Mouse (Mus musculus) heart, embryonic 13.5 days (tissue): Measurements from ENCODE around the gene Elmsan1. TPM values are rescaled to one million over a fixed set of nuclear protein-coding genes. Genes with fewer than 3 reads are reported as not detected.
A peak's percentile ranks its signal among the peaks of the same experiment; 100 is the strongest.

Experiments used
- ATAC-seq: fragments of 200-750 bp; cut with Nextera tagmentation; 2 replicates; pipeline ENCODE4 v1.8.0; 2017; ENCODE audit warnings: moderate TSS enrichment; ENCODE audit not compliant: insufficient number of reproducible peaks, low FRiP score, low TSS enrichment; ENCODE audit errors: extremely low read depth
- H3K27ac ChIP-seq: fragments of 300-500 bp; sonication (generic); replicated peaks from 2 replicates; pipeline ENCODE4 v1.5.1; 2015; ENCODE audit warnings: moderate library complexity, mild to moderate bottlenecking, inconsistent platforms
- H3K27me3 ChIP-seq: fragments of 300-500 bp; sonication (generic); replicated peaks from 2 replicates; pipeline ENCODE4 v1.6.1; 2015; ENCODE audit warnings: mild to moderate bottlenecking, inconsistent platforms
- H3K36me3 ChIP-seq: fragments of 300-500 bp; sonication (generic); 2 replicates; pipeline ENCODE4 v1.6.1; 2015; ENCODE audit warnings: mild to moderate bottlenecking, inconsistent platforms
- H3K4me1 ChIP-seq: fragments of 300-500 bp; sonication (generic); 2 replicates; pipeline ENCODE4 v1.6.1; 2015; ENCODE audit warnings: inconsistent platforms
- H3K4me2 ChIP-seq: fragments of 300-500 bp; sonication (generic); 2 replicates; pipeline ENCODE4 v1.6.1; 2015; ENCODE audit warnings: inconsistent platforms, mild to moderate bottlenecking, moderate library complexity
- H3K4me3 ChIP-seq: fragments of 300-500 bp; sonication (generic); 2 replicates; pipeline ENCODE4 v1.5.1; 2015; ENCODE audit warnings: moderate library complexity, mild to moderate bottlenecking, inconsistent platforms
- H3K9ac ChIP-seq: fragments of 300-500 bp; sonication (generic); 2 replicates; pipeline ENCODE4 v1.6.1; 2015; ENCODE audit warnings: inconsistent platforms, mild to moderate bottlenecking, moderate library complexity
- H3K9me3 ChIP-seq: fragments of 300-500 bp; sonication (generic); 2 replicates; pipeline ENCODE4 v1.6.1; 2016; ENCODE audit warnings: inconsistent platforms
- WGBS: fragments of 180-500 bp; shearing (Covaris S2); methylation state at CpG from one replicate; pipeline ENCODE4 v1.1.7; 2015; ENCODE audit warnings: mixed read lengths; 5-methylcytosine and 5-hydroxymethylcytosine counted together
- polyA plus RNA-seq: library from polyadenylated mRNA; unstranded; fragments of >200 nt; fragmentation: Nextera tagmentation; extraction: Ambion mirVana; gene quantifications from 2 replicates; pipeline ENCODE4 v1.2.1, GENCODE M21; 2015

Gene Elmsan1
- polyA plus RNA-seq, 1 experiment from 2014 or later: 6.8 TPM

DNA sequence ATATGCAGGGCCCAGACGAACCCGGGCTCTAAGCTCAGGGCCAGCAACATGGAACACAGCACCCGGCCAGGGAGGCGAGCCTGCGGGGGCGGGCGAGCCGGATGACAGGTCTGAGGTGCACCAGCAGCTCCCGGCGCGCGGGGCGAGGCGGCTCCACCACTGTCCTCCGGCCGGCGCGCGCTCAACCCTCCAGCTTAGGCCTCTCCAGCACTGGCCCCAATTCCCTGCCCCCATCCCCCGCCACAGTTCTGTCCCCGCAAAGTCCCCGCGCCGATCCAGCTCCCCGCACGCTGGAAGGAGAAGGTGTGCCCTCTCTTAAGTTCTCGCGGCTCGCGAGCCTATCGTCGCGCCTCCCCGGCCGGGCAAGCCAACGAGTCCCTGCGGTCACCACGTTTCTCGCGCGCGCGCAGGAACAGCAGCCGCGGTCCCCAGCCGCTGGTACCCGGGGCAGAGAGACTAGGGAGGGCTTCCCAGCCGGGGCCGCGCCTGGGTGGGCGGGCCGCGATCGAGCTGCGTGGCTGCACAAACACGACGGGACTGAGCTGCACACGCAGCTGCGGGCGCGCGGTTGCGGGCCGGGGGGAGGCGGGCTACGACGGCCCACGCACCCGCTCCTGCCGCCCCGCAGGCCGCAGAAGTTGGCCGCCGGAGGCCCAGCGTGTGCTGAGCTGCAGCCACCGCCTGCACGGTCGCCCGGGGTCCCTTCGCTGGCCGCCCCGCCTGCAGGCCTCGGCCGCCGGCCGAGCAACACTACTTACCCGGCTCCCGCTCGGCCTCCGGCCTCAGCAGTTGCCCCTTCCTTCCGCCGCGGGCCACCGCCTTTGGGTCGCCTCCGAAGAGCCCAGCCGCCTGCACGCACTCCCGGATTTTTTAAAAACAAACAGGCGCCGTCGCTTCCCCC is 25.7 kb downstream of the Elmsan1 start:
- Histone ChIP-seq H3K27me3 (no peaks in the 10 kb centered on the region), H3K27ac (peak overlapping the region; percentile 99), H3K9me3 (no peaks in the 10 kb centered on the region), H3K9ac (peak overlapping the region; percentile 96), H3K4me2 (peak overlapping the region; percentile 98), H3K4me1 (peaks cover 84% of the 10 kb centered on the region), H3K36me3 (no peaks in the 10 kb centered on the region), H3K4me3 (peak overlapping the region; percentile 83)
- WGBS: under 1% methylated on average over 83 of the region's 102 CpGs
- no peak for ATAC-seq

DNA sequence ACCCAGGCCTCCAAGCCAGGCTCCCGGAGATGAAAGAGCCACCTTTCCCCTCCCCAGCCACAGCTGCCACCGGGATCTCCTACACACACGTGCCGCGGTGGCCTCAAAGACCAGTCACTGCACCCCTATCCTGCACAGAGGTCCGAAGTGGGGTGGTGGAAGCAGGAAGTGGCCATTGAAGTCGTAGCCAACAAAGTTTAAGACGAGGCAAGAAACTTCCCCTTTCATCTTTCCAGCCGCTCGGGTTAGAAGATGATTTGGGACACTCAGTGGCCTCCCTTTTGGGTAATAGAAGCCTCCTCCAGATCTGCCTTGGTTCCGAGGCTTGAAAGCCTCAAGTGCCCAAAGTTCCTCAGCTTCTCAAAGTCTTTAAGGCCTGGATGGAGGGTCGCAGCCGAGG is 26.4 kb downstream of the Elmsan1 start:
- Histone ChIP-seq H3K4me2 (peak overlapping the region; percentile 98), H3K9me3 (no peaks in the 10 kb centered on the region), H3K9ac (peak overlapping the region; percentile 96), H3K4me1 (peaks cover 84% of the 10 kb centered on the region), H3K4me3 (peak overlapping the region; percentile 83), H3K36me3 (no peaks in the 10 kb centered on the region), H3K27me3 (no peaks in the 10 kb centered on the region), H3K27ac (peak overlapping the region; percentile 99)
- WGBS: 6% methylated on average over 13 of the region's 13 CpGs
- no peak for ATAC-seq

DNA sequence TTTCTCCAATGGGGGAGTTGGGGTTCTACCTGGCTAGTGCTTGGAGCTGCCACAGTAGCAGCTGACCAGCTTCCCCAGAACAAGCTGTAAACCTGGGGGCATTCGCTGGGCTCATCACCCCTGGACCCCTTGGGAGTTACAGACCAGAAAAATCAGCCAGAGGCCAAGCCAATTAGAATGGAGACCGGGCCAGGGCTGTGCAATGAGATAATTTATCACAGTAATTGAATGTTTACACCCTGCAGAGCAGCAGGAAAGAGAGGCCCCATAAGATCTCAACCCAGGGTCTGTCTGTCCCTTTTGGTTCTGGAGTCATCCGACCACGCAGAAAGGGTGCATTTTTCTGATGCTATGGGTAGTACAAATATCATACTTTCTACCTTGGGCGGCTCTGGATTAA is 26.9 kb downstream of the Elmsan1 start:
- peak overlapping the region; percentile 83 for H3K4me3 ChIP-seq
- no peaks in the 10 kb centered on the region for H3K9me3 ChIP-seq
- H3K9ac ChIP-seq: peak overlapping the region; percentile 96
- H3K27ac ChIP-seq: 0 out of 2 replicates have a peak overlapping the region, but pooled peaks have one; percentile 99
- peaks cover 84% of the 10 kb centered on the region for H3K4me1 ChIP-seq
- peak overlapping the region; percentile 98 for H3K4me2 ChIP-seq
- ATAC-seq: no peak
- no peaks in the 10 kb centered on the region for H3K27me3 ChIP-seq
- H3K36me3 ChIP-seq: no peaks in the 10 kb centered on the region
- 31% methylated on average over 5 of the region's 5 CpGs for WGBS

DNA sequence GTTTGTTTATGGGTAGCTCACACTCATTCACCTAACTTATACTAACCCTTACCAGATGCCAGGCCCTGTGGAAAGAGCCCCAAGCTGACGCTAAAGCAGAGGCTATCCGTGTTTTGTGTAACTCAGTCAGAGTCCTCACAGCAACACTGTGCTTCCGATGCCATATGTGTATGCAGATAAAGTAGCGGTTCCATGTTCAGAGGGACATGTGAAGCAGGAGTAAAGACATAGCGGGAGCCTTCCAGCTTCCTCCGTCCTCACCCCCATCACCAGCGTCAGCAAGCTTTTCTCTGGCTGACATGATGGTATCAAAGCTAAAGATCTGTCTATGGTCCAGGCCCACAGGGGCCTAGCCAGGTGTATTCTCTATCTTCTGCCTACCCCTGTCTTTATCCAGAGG is 27.5 kb downstream of the Elmsan1 start:
- ATAC-seq: no peak
- 68% methylated on average over 7 of the region's 7 CpGs for WGBS
- peaks cover 84% of the 10 kb centered on the region for H3K4me1 ChIP-seq
- peak overlapping the region; percentile 22 for H3K4me3 ChIP-seq
- peaks cover 6% of the 10 kb centered on the region; the same call in 1 of the 2 replicates for H3K36me3 ChIP-seq
- H3K27ac ChIP-seq: no peak overlapping the region
- peak overlapping the region; percentile 98 for H3K4me2 ChIP-seq
- H3K9me3 ChIP-seq: no peaks in the 10 kb centered on the region
- H3K9ac ChIP-seq: peak overlapping the region; percentile 96; the same call in 1 of the 2 replicates
- H3K27me3 ChIP-seq: no peaks in the 10 kb centered on the region

DNA sequence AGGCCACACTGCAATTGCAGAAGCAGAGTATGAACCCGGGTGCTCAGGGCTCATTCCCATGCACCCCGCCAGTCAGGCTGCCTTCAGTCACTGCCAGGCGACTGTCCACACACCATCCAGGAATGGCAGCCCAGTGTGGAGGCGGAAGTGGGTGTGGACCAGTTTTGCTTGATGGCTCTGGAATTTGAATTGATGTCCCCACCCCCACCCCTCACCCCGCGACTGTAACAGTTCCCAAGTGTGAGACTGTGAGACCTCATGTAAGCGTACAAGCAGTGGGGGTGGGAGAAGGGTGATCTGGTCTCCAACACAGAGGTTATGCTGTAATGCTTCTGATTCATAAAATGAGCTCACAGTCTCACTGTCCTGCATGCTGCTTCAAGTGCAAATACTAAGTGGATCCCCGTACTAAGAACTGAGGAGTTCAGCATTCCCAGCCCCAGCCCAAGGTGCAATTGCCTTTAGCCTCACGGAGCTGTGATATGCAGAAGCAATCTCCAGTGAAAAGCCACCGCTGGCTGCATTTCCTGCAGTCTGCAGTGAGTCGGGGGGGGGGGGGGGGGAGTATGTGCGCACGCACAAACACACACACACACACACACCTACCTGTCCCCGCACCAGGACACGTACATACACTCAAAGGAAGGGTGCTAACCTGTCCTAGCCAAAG is 28.4 kb downstream of the Elmsan1 start:
- H3K9me3 ChIP-seq: no peaks in the 10 kb centered on the region
- no peak overlapping the region for H3K27ac ChIP-seq
- ATAC-seq: no peak
- peaks cover 9% of the 10 kb centered on the region; the same call in 1 of the 2 replicates for H3K36me3 ChIP-seq
- WGBS: 29% methylated on average over 15 of the region's 15 CpGs
- H3K4me2 ChIP-seq: peak overlapping the region; percentile 98
- H3K4me1 ChIP-seq: peaks cover 84% of the 10 kb centered on the region
- no peak overlapping the region for H3K4me3 ChIP-seq
- no peaks in the 10 kb centered on the region for H3K27me3 ChIP-seq
- peak overlapping the region; percentile 96 for H3K9ac ChIP-seq

DNA sequence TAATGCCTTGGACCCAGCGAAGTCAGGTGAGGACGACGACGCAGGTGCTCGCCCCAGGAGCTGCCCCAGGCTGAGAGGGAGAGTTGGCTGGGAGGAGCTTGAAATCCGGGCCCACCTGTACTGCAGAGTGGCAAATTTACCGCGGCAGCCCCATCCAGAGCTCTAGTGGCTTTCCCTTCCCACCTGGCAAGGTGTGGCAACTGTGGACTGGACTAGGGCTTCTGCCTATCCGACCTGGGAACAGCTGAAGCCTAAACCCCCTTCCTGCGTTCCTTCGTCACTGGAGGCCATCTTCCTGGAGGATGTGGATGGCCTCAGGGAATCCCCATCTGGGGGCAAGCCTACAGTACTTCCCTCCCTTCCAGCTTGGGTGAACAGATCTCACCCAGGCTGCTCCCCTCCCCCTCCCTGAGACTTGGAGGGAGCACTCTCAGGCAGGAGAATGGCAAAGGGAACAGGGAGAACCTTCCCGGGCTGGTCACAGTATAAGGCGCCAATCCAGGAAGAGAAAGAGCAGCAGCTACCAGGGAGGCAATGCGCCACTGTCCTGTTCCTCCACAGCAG is 29.7 kb downstream of the Elmsan1 start:
- Histone ChIP-seq H3K4me3 (no peak overlapping the region), H3K27ac (peak overlapping the region; percentile 83), H3K9me3 (no peaks in the 10 kb centered on the region), H3K9ac (peak overlapping the region; percentile 55), H3K4me1 (peaks cover 83% of the 10 kb centered on the region), H3K27me3 (no peaks in the 10 kb centered on the region), H3K4me2 (peak overlapping the region; percentile 28; the same call in 1 of the 2 replicates), H3K36me3 (peaks cover 9% of the 10 kb centered on the region; the same call in 1 of the 2 replicates)
- ATAC-seq: no peak
- 69% methylated on average over 14 of the region's 14 CpGs for WGBS

GRCm38 (mm10) chr12:84187752-84188601 is 30.7 kb downstream of the Elmsan1 start:
- Histone ChIP-seq H3K27me3 (no peaks in the 10 kb centered on the region), H3K4me2 (peak overlapping the region; percentile 28), H3K4me1 (peaks cover 83% of the 10 kb centered on the region), H3K36me3 (peaks cover 9% of the 10 kb centered on the region; the same call in 1 of the 2 replicates), H3K4me3 (no peak overlapping the region), H3K27ac (peak overlapping the region; percentile 83), H3K9ac (peak overlapping the region; percentile 62), H3K9me3 (no peaks in the 10 kb centered on the region)
- 55% methylated on average over 14 of the region's 15 CpGs for WGBS
- no peak; the same call in 1 of the 2 replicates for ATAC-seq

GRCm38 (mm10) chr12:84186950-84187349 is 31.7 kb downstream of the Elmsan1 start:
- Histone ChIP-seq H3K4me3 (no peak overlapping the region), H3K27me3 (no peaks in the 10 kb centered on the region), H3K4me1 (peaks cover 78% of the 10 kb centered on the region), H3K27ac (peak overlapping the region; percentile 83), H3K36me3 (peaks cover 9% of the 10 kb centered on the region; the same call in 1 of the 2 replicates), H3K9ac (peak overlapping the region; percentile 62; the same call in 1 of the 2 replicates), H3K9me3 (no peaks in the 10 kb centered on the region), H3K4me2 (peak overlapping the region; percentile 9; the same call in 1 of the 2 replicates)
- WGBS: 39% methylated on average over 5 of the region's 5 CpGs
- ATAC-seq: no peak

GRCm38 (mm10) chr12:84186536-84186935 is 32.1 kb downstream of the Elmsan1 start:
- ATAC-seq: no peak
- no peaks in the 10 kb centered on the region for H3K27me3 ChIP-seq
- H3K4me3 ChIP-seq: no peak overlapping the region
- H3K27ac ChIP-seq: peak overlapping the region; percentile 83
- no peak overlapping the region for H3K4me2 ChIP-seq
- peaks cover 9% of the 10 kb centered on the region; the same call in 1 of the 2 replicates for H3K36me3 ChIP-seq
- no peak overlapping the region for H3K9ac ChIP-seq
- WGBS: 84% methylated on average over 3 of the region's 3 CpGs
- no peaks in the 10 kb centered on the region for H3K9me3 ChIP-seq
- H3K4me1 ChIP-seq: peaks cover 78% of the 10 kb centered on the region

- H3K36me3 ChIP-seq: peaks cover 9% of the 10 kb centered on the region; the same call in 1 of the 2 replicates
- peak overlapping the region; percentile 83; the same call in 1 of the 2 replicates for H3K27ac ChIP-seq
Observed at GRCm38 (mm10) chr12:84185547-84185946, 33.1 kb downstream of the Elmsan1 start.

More at GRCm38 (mm10) chr12:84185547-84185946, 33.1 kb downstream of the Elmsan1 start:
- H3K4me1 ChIP-seq: peaks cover 78% of the 10 kb centered on the region
- no peak overlapping the region for H3K4me2 ChIP-seq
- no peak for ATAC-seq
- H3K27me3 ChIP-seq: no peaks in the 10 kb centered on the region
- 47% methylated on average over 6 of the region's 6 CpGs for WGBS
- H3K4me3 ChIP-seq: no peak overlapping the region
- H3K9ac ChIP-seq: no peak overlapping the region; the same call in 1 of the 2 replicates
- H3K9me3 ChIP-seq: no peaks in the 10 kb centered on the region
